Mouse (Mus musculus) common myeloid progenitor, adult 5-6 weeks (primary cell): ENCODE data around the gene Atp2b1. TPM values are rescaled to one million over a fixed set of nuclear protein-coding genes. Genes with fewer than 3 reads are reported as not detected.

Source experiments
- ATAC-seq: replicated peaks from 2 replicates; pipeline ENCODE4 v1.8.0; 2016; ENCODE audit warnings: low read depth, mild to moderate bottlenecking, moderate TSS enrichment, inconsistent platforms; ENCODE audit not compliant: poor library complexity, severe bottlenecking
- total RNA-seq: library from RNA; stranded (forward); fragments of 200-1000, 187-1606 nt; gene quantifications from 2 replicates; pipeline ENCODE4 v1.2.3, GENCODE M21; 2017

The Atp2b1 gene
- total RNA-seq = 32.4 and 55.2 TPM in 2 replicates

DNA sequence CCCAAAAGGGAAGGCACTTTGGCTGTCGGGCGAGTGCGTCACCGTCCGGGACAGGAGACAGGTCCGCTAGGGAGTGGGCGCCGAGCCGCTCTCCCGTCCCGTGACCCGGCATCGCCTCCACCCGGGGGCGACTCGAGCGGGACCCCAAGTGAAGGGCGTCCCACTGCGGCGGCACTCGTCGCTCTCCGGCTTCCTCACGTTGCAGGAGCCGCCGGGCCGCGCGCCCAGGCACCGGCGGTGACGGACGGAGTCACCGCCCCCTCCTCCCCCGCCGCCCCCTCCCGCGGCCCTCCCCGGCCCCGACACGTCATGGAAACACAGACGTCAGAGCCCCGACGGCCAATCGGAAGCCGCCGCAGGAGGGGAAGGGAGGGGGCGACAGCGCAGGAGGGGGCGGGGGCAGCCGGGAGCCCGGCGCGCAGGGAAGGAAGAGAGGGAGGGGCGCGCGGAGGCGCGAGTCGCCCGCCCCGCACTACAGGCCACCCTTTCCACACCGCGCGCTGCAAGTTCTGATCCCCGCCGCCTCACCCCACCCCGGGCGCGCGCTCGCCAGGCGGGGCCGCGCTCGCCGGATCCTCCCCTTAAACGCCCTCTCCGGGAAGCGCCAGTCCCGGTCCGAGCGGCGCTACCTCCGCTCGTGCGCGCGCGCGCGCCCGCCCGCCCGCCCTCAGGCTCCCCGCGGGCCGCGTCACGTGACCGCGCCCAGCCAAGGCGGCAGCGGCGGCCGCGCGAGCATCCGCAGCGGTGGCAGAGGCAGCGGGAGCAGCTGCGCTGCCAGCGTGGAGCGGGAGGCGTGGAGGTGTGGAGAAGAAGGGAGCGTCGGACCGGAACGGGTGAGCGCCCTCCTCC, at the start of gene Atp2b1:
Atp2b1 (plus strand) TSS at position 446 of the 849 bp plus-strand sequence.
- ATAC-seq = peak; percentile 75

GRCm38 (mm10) chr10:98864851-98865250, 49.4 kb upstream of the Atp2b1 start:
- ATAC-seq = no peak

DNA sequence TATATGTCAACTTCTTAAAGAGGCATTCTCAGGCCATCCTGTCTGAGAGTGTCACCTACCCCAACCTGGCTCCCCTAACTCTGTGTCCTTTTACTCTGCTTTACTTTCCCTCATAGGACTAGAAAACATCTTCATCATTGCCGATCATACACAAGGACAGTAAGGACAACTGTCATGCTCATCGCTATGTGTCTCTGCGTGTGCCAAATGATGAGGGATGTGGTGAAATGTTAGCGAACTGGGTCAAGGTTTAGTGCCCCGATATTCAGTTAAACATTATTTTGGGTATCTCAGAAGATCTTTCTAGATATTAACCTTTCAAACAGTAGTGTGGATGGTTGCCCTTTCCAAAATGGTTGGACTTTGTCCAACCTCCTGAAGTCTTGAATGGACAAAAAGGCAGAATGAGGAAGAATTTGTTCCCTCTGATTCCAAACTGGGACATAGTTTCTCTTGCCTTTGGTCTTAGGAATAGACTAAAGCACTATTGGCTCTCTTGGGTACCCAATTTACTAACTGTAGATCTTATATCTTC, 47.3 kb upstream of the Atp2b1 start:
- ATAC-seq = no peak

DNA sequence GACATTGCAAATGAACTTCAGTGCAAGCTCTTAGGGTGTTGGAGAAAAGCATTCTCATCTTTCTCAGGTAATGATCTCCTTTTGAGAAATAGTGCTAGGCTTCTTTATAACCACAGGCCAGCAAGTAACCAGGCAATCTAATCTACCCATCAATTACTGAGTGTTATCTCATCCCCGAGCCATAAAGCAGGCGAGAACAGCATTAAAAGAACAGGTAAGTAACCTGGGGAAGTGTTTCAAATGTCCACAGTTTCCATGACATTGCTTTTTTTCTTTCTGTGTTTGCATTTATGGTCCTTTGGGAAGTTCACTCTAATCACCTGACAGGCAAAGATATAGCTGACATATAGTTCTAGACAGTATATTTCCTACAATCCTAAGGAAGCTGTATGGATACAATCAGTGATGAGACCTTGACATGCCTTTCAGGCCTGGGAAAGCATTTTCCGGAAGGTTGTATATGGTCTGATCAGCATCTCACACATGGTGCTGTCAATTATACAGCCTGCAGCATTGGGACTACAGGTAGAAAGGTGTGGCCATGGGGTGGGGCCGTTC, 45.8 kb upstream of the Atp2b1 start:
- ATAC-seq = no peak

- ATAC-seq = 0 out of 2 replicates have a peak, but pooled peaks have one; percentile 8
These were observed 36.4 kb upstream of the Atp2b1 start for GRCm38 (mm10) chr10:98877855-98878254.

GRCm38 (mm10) chr10:98878636-98879035, 35.6 kb upstream of the Atp2b1 start:
- no peak for ATAC-seq

DNA sequence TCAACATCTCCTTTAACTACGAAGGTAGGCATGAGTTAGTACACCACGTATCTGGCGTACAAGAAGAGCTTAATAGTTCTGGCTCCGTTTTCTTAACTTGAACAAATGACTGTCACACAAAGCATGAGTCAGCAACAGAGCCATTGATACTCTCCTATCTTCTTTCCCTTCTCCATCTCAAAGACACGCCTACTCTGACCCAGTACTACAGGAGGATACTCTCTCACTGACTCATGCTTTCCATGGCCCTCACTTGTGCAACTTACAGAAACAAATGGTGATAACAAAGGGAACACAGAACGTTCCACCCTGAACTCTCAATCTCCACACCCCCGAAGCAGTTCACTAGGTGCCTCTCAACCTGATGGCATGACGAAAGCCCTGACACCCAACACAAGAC, 34.1 kb upstream of the Atp2b1 start:
- peak; percentile 47 for ATAC-seq

GRCm38 (mm10) chr10:98880711-98881110, 33.5 kb upstream of the Atp2b1 start:
- peak; percentile 87 for ATAC-seq

DNA sequence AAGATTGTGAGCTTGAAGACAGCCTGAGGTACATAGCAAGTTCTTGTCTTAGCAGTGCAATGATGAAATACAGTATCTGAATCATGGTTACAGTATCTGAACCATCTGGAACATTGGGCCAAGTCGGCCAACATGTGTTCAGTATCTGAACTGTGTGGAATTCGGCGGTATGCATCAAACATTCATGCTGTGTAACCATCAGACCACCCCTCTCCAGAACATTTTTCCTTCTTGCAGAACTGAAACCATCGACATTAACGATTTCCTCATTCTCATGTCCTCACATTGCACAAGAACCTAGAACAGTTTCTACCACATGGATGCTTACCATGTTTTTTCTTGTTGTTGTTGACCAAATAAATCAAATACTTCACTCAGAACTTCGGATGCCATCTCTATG, 32.7 kb upstream of the Atp2b1 start:
- peak; percentile 43 for ATAC-seq

DNA sequence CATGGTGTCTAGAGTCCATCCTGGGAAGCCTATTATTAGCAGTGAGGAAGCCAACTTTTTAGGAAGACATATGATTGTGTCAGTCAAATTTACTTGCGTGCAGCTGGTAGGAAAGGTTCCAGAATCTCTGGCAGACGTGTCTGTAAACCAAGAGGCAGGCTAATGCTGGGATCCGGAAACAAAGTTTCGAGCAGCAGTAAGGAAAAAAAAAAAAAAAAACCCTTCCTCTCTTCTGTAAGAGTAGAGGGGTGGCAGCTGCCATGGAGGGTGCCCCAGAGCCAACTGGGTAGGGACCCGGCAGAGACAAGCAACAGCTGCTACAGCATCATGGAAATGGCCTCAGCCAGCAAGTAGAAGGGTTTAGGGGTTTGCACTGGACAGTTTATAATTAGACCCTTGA, 31.6 kb upstream of the Atp2b1 start:
- no peak for ATAC-seq

DNA sequence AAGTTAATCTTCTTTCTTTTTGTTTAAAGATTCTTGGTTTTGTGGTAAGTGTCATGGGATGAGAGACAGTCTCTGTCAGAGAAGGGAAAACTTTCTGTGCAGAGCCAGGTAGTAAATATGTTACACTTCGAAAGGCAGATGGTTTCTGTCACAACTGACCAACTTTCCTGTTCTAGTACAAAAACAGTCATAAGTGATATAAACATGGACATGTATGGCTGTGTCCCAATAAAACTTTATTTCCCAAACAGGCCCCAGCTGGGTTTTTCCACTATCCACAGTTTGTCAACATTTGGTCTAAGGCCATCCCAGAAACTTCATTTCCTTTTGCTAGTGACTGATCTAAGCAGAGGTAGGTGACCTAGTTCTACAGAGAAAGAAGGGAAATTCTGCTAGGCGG, 29.8 kb upstream of the Atp2b1 start:
- ATAC-seq = no peak

DNA sequence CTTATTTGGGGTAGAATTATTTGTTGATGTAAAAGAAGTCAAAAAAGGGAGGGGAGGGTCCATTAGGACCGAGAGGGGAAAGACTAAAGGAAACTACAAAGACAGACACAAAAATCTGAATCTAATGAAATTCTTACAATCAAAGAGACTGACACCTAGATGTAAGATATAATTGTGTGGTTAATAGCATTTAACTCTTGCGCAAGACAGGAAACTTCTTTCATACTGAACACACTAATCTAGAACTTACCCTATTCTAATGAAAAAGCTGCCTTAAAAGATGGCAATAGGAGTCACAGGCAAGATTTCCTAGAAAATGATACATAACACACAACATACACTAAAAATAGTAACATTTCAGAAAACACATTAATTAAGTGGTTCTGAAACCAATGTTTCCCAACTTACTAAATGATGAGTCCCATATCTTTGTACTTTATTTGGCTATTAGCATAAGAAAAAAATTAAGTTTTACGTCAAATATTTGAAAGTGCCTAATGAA, 27.4 kb upstream of the Atp2b1 start:
- ATAC-seq = no peak

- ATAC-seq = no peak
These were observed 22.8 kb upstream of the Atp2b1 start for GRCm38 (mm10) chr10:98891361-98891760.

DNA sequence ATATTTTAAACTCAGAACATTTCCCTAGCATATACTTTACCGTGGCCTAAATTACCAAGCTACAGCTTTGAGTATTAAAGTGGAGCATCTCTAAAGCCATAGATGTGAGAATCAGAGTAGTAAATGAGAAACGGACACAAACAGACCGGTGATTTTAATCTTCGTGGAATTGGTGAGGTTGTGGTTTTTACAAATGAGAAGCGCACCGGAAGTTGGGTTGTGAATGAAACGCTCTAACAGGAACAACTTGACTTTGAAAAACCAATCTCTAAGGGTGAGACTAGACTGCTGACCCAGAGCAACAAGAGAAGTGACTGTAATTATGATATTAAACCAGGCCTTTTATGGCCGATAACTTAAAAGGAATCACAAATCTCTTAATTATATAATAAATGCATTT, 16.7 kb upstream of the Atp2b1 start:
- peak; percentile 38; the same call in 1 of the 2 replicates for ATAC-seq

DNA sequence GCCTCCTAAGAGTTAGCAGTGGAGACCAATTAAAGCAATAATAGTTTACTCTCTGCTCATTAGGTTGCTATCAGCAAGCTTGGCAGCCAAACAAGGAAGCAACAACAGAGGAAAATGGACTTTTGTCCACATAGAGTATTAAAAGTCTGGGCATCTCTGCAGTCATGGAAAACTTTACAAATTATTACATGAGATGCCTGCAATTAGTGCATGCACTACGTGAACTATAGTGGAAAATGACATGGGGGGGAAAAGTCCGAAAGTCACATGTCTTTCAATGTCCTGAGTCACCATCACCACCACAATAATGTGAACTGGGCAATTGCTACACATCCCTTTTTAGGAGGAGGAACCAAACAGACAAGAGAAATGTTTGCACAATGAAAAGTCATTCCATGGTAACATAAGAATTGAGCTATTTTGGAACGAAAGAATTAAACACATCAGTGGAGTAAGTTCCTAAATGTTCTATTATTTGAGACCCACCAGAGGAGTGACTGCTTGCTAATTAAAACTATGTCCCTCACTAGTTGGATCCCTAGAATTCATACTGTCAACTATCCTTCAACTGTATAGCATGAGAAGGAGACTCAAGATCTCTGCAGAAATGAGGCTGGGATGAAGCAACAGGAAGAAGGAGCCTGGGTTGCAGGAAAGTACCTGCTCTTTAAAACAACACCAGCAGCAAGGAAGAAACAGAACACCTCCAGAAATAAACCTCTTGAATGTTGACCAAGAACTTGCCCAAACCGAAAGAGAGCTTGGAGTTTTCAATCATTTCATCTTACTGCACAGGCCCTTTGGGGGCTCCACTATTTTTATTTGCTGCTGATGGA, 16.1 kb upstream of the Atp2b1 start:
- peak; percentile 73 for ATAC-seq

DNA sequence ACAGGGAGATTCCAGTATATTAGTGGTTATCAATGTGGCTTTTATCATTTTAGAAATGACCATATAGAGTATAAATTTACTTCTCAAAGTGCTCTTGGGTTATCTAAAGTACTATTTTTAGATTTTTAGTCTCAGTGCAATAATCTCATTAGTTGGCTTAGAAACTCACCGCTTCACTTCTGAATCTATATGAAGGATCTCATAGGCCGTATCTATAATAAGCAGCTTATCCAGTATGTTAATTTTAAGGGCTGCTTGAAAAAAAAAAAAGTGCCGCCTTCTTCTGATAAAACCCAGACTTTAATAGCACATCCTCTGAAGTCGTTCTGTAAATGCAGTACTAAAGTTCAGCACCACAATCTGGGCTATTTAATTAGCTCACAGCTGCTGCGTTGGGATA, 12.7 kb upstream of the Atp2b1 start:
- no peak for ATAC-seq

DNA sequence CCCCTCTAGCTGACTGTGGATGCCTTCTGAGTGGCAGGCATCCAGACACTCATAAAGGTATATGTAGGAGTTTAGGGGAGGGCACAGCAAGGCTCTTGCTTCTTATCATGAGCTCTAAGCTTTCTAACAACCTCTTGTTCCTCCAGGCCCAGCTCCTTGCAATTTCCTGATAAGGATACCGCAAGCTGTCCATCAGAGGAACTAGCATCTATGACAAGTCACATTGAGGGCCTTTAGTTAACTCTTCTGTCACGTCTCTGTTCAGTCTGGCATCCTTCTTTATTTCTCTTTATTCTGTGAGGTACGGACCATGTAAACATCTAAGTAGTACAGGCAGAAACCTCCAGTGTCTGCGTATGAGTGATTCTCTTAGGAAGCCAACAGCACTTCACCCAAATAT, 8.2 kb upstream of the Atp2b1 start:
- peak; percentile 93 for ATAC-seq

- ATAC-seq = peak; percentile 23; the same call in 1 of the 2 replicates
These were observed 7.2 kb upstream of the Atp2b1 start for GRCm38 (mm10) chr10:98906941-98907549.

- ATAC-seq = no peak
These were observed 621 bp upstream of the Atp2b1 start for GRCm38 (mm10) chr10:98913610-98913960.

GRCm38 (mm10) chr10:98914810-98915241, 620 bp downstream of the Atp2b1 start:
- peak; percentile 48 for ATAC-seq
